Mouse (Mus musculus) thymus, adult 2 months (tissue): ENCODE measurements at regions not wholly inside any gene's neighbourhood (a gene's known extent, or its start where the extent isn't known, plus 50 kb on each side); places are given as distances from the start of the nearest gene placed in this dataset.

Source experiments
- DNase-seq: peaks from one replicate; pipeline ENCODE4 v3.0.0; 2021
- H3K27ac ChIP-seq: fragments of 200-500 bp; 2 replicates; pipeline ENCODE4 v1.5.1; 2012; ENCODE audit warnings: low read length, control low read depth; ENCODE audit not compliant: control insufficient read depth, insufficient read depth
- H3K27me3 ChIP-seq: fragments of 200-500 bp; 2 replicates; pipeline ENCODE4 v1.6.1; 2012; ENCODE audit warnings: mild to moderate bottlenecking, low read length, moderate library complexity, mixed read lengths; ENCODE audit not compliant: control insufficient read depth, insufficient read depth
- H3K36me3 ChIP-seq: fragments of 200-500 bp; 2 replicates; pipeline ENCODE4 v1.6.1; 2012; ENCODE audit warnings: mild to moderate bottlenecking, low read length, moderate library complexity; ENCODE audit not compliant: control insufficient read depth, insufficient read depth
- H3K4me1 ChIP-seq: fragments of 200-500 bp; replicated peaks from 2 replicates; pipeline ENCODE4 v1.6.1; 2012; ENCODE audit warnings: low read length; ENCODE audit not compliant: control insufficient read depth, insufficient read depth
- H3K4me3 ChIP-seq: fragments of 200-500 bp; 2 replicates; pipeline ENCODE4 v1.5.1; 2012; ENCODE audit warnings: mild to moderate bottlenecking, low read length, control low read depth, moderate library complexity; ENCODE audit not compliant: control insufficient read depth, insufficient read depth
- CTCF ChIP-seq: fragments of 200-500 bp; IDR thresholded peaks from 2 replicates; pipeline ENCODE4 v1.5.1; 2012; ENCODE audit warnings: mild to moderate bottlenecking, control low read depth, low read length, moderate library complexity, borderline replicate concordance; ENCODE audit not compliant: control insufficient read depth, poor library complexity, insufficient read depth; ENCODE audit errors: extremely low read depth
- POLR2A ChIP-seq: fragments of 200-500 bp; IDR thresholded peaks from 2 replicates; pipeline ENCODE4 v1.6.1; 2012; ENCODE audit warnings: mild to moderate bottlenecking, low read length, control low read depth, moderate library complexity; ENCODE audit not compliant: control insufficient read depth, poor library complexity, insufficient read depth; ENCODE audit errors: extremely low read depth
- WGBS: fragments of 180-500 bp; shearing (Covaris S2); methylation state at CpG from one replicate; pipeline ENCODE4 v1.1.7; 2018; 5-methylcytosine and 5-hydroxymethylcytosine counted together

DNA sequence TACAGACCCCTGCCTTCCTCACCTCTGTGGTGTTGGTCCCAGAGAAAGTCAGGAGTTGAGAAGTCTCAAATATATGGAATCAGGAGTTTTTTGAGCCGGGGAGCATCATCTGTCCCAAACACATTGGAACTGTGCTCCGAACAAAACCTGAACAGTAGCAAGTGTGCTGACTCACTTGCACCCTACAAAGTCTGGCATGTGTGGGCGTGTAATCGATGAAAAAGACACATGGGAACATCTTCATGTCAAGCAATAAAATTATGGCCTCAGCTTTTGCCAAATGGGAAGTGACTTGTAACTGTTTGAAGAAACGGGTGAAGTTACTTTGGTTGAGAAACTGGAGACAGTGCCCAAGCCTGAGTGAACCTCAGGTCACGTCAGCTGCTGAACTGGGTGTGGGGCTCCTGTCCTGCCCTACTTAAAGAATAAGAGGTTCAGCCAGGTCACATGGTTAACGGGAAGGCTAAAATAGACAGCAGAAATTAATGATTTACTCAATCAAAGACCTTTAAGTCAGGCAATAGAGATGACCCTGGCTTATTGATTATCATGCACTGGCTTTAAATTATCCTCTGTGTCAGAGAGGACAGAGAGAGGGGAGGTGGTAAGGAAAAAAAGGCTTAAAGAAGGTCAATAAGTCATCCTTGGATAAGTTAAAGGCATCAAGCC is 80.6 kb upstream of the Sel1l start:
- DNase-seq: no peak
- WGBS: 85% methylated on average over 7 of the region's 7 CpGs
- no peak for TF ChIP-seq CTCF
- TF ChIP-seq POLR2A: no peak
- Histone ChIP-seq H3K4me3 (no peak overlapping the region), H3K27ac (no peak overlapping the region), H3K27me3 (no peaks in the 10 kb centered on the region), H3K36me3 (no peaks in the 10 kb centered on the region), H3K4me1 (no peaks in the 10 kb centered on the region)

DNA sequence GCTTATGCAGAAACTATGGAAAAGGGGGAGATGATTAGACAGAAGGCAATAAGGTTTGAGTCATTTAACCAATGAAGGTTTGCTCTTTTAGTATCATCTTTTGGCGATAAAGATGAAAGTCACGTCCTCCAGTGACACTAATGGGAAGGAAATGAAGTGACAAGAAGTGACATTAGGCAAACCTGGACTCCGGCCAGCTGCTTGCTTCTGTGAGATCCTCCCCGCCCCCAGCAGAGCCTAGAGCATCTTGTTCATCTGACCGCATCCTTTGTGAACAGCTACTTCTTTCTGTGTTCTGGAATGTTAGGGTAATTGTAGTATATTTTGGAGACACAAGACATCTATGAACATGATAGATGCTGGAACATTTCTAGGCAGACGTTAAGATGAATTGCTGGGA is 78.6 kb upstream of the Sel1l start:
- DNase-seq: no peak
- TF ChIP-seq POLR2A (no peak), CTCF (no peak)
- no peaks in the 10 kb centered on the region for H3K36me3 ChIP-seq
- WGBS: 67% methylated on average over 6 of the region's 6 CpGs
- H3K27ac ChIP-seq: no peak overlapping the region
- H3K27me3 ChIP-seq: no peaks in the 10 kb centered on the region
- H3K4me3 ChIP-seq: no peak overlapping the region
- H3K4me1 ChIP-seq: no peaks in the 10 kb centered on the region

DNA sequence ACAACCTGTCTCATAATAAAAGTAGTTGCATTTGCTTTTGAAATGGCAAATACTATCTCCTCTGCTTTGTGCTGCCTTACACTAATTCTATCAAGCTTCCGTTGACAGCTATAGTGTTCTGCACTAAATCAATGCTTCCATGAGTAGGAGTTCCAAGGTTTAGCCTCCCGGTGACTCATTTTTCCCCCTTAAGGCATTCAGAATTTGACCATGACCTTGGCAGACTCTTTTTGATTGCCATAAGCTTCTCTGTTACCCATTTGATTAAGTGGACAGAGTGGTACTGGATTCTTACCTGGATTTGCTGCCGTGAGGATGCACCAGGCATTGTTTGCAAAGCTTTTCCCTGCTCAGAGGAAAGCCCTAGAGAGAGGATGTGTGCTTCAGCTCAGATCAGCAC is 66.5 kb upstream of the Sel1l start:
- 91% methylated on average over 3 of the region's 3 CpGs for WGBS
- H3K27me3 ChIP-seq: no peaks in the 10 kb centered on the region
- no peaks in the 10 kb centered on the region for H3K4me1 ChIP-seq
- no peaks in the 10 kb centered on the region for H3K36me3 ChIP-seq
- no peak for DNase-seq
- no peak overlapping the region for H3K4me3 ChIP-seq
- no peak for TF ChIP-seq POLR2A
- no peak for TF ChIP-seq CTCF
- H3K27ac ChIP-seq: no peak overlapping the region

GRCm38 (mm10) chr12:91910529-91910928 is 61.6 kb upstream of the Sel1l start:
- H3K36me3 ChIP-seq: no peaks in the 10 kb centered on the region
- TF ChIP-seq CTCF (no peak), POLR2A (no peak)
- no peak overlapping the region for H3K4me3 ChIP-seq
- DNase-seq: no peak
- H3K27me3 ChIP-seq: no peaks in the 10 kb centered on the region
- no peaks in the 10 kb centered on the region for H3K4me1 ChIP-seq
- 73% methylated on average over 8 of the region's 8 CpGs for WGBS
- no peak overlapping the region for H3K27ac ChIP-seq
